Mouse (Mus musculus) midbrain, postnatal 0 days (tissue): ENCODE results near the gene Plod1. TPM values are rescaled to one million over a fixed set of nuclear protein-coding genes. Genes with fewer than 3 reads are reported as not detected.

Experiments used
- ATAC-seq: fragments of 200-750 bp; cut with Nextera tagmentation; 2 replicates; pipeline ENCODE4 v1.8.0; 2017; ENCODE audit warnings: moderate number of reproducible peaks, mild to moderate bottlenecking, moderate TSS enrichment, moderate library complexity; ENCODE audit not compliant: low FRiP score
- DNase-seq: peaks from one replicate; pipeline ENCODE4 v3.0.0-alpha.2; 2015; ENCODE audit warnings: low spot score
- H3K27ac ChIP-seq: fragments of 300-500 bp; sonication (generic); 2 replicates; pipeline ENCODE4 v1.5.1; 2014; ENCODE audit warnings: low read depth, mild to moderate bottlenecking, low read length, mixed read lengths
- H3K27me3 ChIP-seq: fragments of 300-500 bp; sonication (generic); 2 replicates; pipeline ENCODE4 v1.6.1; 2014; ENCODE audit warnings: low read length, control low read depth, mixed read lengths; ENCODE audit not compliant: insufficient read depth
- H3K36me3 ChIP-seq: fragments of 300-500 bp; sonication (generic); 2 replicates; pipeline ENCODE4 v1.6.1; 2014; ENCODE audit warnings: low read length, control low read depth, mixed read lengths; ENCODE audit not compliant: insufficient read depth
- H3K4me1 ChIP-seq: fragments of 300-500 bp; sonication (generic); 2 replicates; pipeline ENCODE4 v1.6.1; 2014; ENCODE audit warnings: mild to moderate bottlenecking, control low read depth, antibody characterized with exemption, low read length, mixed read lengths; ENCODE audit not compliant: insufficient read depth
- H3K4me2 ChIP-seq: fragments of 300-500 bp; sonication (generic); 2 replicates; pipeline ENCODE4 v1.6.1; 2014; ENCODE audit warnings: low read depth, mild to moderate bottlenecking, low read length, mixed read lengths; ENCODE audit not compliant: poor library complexity, severe bottlenecking
- H3K4me3 ChIP-seq: fragments of 300-500 bp; sonication (generic); 2 replicates; pipeline ENCODE4 v1.5.1; 2014; ENCODE audit warnings: low read depth, mild to moderate bottlenecking, low read length, moderate library complexity
- H3K9ac ChIP-seq: fragments of 300-500 bp; sonication (generic); replicated peaks from 2 replicates; pipeline ENCODE4 v1.6.1; 2014; ENCODE audit warnings: mild to moderate bottlenecking, low read length, moderate library complexity, mixed read lengths; ENCODE audit not compliant: poor library complexity, severe bottlenecking
- H3K9me3 ChIP-seq: fragments of 300-500 bp; sonication (generic); 2 replicates; pipeline ENCODE4 v1.6.1; 2016; ENCODE audit warnings: low read length, control low read depth
- CTCF ChIP-seq: IDR thresholded peaks from 2 replicates; pipeline ENCODE4 v1.5.1; 2016; ENCODE audit warnings: antibody characterized with exemption, mild to moderate bottlenecking
- WGBS: fragments of 180-500 bp; shearing (Covaris S2); extraction: QIAGEN DNeasy Blood & Tissue Kit; methylation state at CpG from one replicate; pipeline ENCODE4 v1.1.7; 2014; 5-methylcytosine and 5-hydroxymethylcytosine counted together
- polyA plus RNA-seq: library from polyadenylated mRNA; unstranded; fragments of >200 nt; fragmentation: Nextera tagmentation; extraction: Ambion mirVana; gene quantifications from 2 replicates; pipeline ENCODE4 v1.2.1, GENCODE M21; 2015
- total RNA-seq: library from RNA; depleted of rRNA; stranded (reverse); fragments of >200 nt; gene quantifications from 2 replicates; pipeline ENCODE4 v1.2.3, GENCODE M21; 2014

The Plod1 gene
- total and polyA plus RNA-seq, 2 experiments from 2014 or later = 20.0 to 26.1 TPM

DNA sequence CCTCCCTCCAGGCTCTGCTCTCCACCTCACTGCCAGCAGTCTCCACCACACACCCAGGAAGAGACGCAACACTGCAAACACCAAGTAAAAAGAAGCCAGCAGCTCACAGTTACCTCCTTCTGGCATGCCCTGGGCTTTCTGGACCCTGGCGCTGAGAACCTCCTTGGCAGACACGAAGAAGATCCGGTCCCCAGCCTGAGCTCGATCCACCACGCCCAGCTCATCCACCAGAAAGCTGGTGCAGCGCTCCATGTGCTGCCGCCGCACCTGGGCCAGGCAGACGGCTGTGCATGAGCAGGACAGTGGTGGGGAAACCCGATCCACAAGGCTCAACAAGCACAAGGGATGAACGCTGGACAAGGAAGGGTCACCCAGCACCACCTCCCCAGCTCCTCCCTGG lies 50.4 kb downstream of the Plod1 start:
- 90% methylated on average over 12 of the region's 12 CpGs for WGBS
- H3K36me3 ChIP-seq = peaks cover 84% of the 10 kb centered on the region

GRCm38 (mm10) chr4:147884138-147884537 lies 52.4 kb downstream of the Plod1 start:
- no peak overlapping the region for H3K4me3 ChIP-seq
- no peaks in the 10 kb centered on the region for H3K27me3 ChIP-seq
- H3K27ac ChIP-seq = no peak overlapping the region
- no peaks in the 10 kb centered on the region for H3K9me3 ChIP-seq
- 81% methylated on average over 3 of the region's 3 CpGs for WGBS
- no peak for TF ChIP-seq CTCF
- ATAC-seq (no peak), DNase-seq (no peak)
- no peaks in the 10 kb centered on the region for H3K4me1 ChIP-seq
- no peak overlapping the region for H3K4me2 ChIP-seq
- no peak overlapping the region for H3K9ac ChIP-seq
- peaks cover 83% of the 10 kb centered on the region for H3K36me3 ChIP-seq

More for the DNA sequence above, 50.4 kb downstream of the Plod1 start:
- no peak overlapping the region for H3K9ac ChIP-seq
- no peak for ATAC-seq
- DNase-seq = no peak
- no peak overlapping the region for H3K4me2 ChIP-seq
- no peak for TF ChIP-seq CTCF
- H3K27me3 ChIP-seq = no peaks in the 10 kb centered on the region
- no peak overlapping the region for H3K4me3 ChIP-seq
- H3K4me1 ChIP-seq = no peaks in the 10 kb centered on the region
- H3K27ac ChIP-seq = no peak overlapping the region
- H3K9me3 ChIP-seq = no peaks in the 10 kb centered on the region

DNA sequence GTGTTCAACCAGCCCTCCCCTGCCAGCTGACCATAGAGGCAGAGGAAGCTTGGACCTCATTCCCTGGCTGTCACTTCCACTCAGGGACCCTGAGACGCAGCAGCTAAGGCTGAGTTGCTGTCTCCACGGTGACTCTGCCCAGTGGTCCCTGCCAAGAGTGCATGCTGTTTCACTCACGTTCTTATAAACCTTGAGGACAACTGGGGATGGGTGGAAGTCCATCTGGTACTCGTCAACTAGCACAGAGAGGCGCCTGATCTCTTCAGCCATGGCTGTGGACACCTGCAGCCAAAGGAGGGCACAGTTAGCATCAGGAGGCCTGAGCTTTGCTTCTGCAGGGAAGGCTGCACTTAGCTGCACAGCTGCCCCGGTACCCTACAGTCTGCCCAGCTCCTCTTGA lies 53.5 kb downstream of the Plod1 start:
- Histone ChIP-seq H3K9me3 (no peaks in the 10 kb centered on the region), H3K4me1 (no peaks in the 10 kb centered on the region), H3K27me3 (no peaks in the 10 kb centered on the region), H3K9ac (no peak overlapping the region), H3K4me3 (no peak overlapping the region), H3K27ac (no peak overlapping the region), H3K4me2 (no peak overlapping the region), H3K36me3 (peaks cover 88% of the 10 kb centered on the region)
- no peak for TF ChIP-seq CTCF
- WGBS = 79% methylated on average over 6 of the region's 6 CpGs
- no peak for DNase-seq
- no peak for ATAC-seq

GRCm38 (mm10) chr4:147881792-147882191 lies 54.8 kb downstream of the Plod1 start:
- no peak for TF ChIP-seq CTCF
- no peak for ATAC-seq
- 95% methylated on average over 7 of the region's 7 CpGs for WGBS

GRCm38 (mm10) chr4:147879865-147880264 lies 56.7 kb downstream of the Plod1 start:
- Histone ChIP-seq H3K27me3 (no peaks in the 10 kb centered on the region), H3K4me1 (no peaks in the 10 kb centered on the region), H3K27ac (no peak overlapping the region), H3K4me3 (no peak overlapping the region), H3K9me3 (no peaks in the 10 kb centered on the region), H3K4me2 (no peak overlapping the region), H3K9ac (no peak overlapping the region), H3K36me3 (peaks cover 83% of the 10 kb centered on the region)
- WGBS = 51% methylated on average over 5 of the region's 5 CpGs
- TF ChIP-seq CTCF = no peak
- DNase-seq (no peak), ATAC-seq (no peak)

More at GRCm38 (mm10) chr4:147881792-147882191, 54.8 kb downstream of the Plod1 start:
- Histone ChIP-seq H3K27ac (no peak overlapping the region), H3K4me3 (no peak overlapping the region), H3K4me1 (no peaks in the 10 kb centered on the region), H3K9me3 (no peaks in the 10 kb centered on the region), H3K27me3 (no peaks in the 10 kb centered on the region), H3K9ac (no peak overlapping the region), H3K36me3 (peaks cover 84% of the 10 kb centered on the region), H3K4me2 (no peak overlapping the region)
- DNase-seq = no peak

GRCm38 (mm10) chr4:147879456-147879855 lies 57.1 kb downstream of the Plod1 start:
- TF ChIP-seq CTCF = no peak
- Histone ChIP-seq H3K36me3 (peaks cover 84% of the 10 kb centered on the region), H3K9ac (no peak overlapping the region), H3K4me2 (no peak overlapping the region), H3K9me3 (no peaks in the 10 kb centered on the region), H3K4me1 (no peaks in the 10 kb centered on the region), H3K27me3 (no peaks in the 10 kb centered on the region), H3K4me3 (no peak overlapping the region), H3K27ac (no peak overlapping the region)
- ATAC-seq (no peak), DNase-seq (no peak)
- WGBS = 90% methylated on average over 2 of the region's 2 CpGs
